Mouse (Mus musculus) heart, embryonic 16.5 days (tissue): ENCODE results near the gene Mfsd12. TPM values are rescaled to one million over a fixed set of nuclear protein-coding genes. Genes with fewer than 3 reads are reported as not detected.
A peak's percentile ranks its signal among the peaks of the same experiment; 100 is the strongest.

Experiments used
- ATAC-seq: fragments of 200-750 bp; cut with Nextera tagmentation; replicated peaks from 2 replicates; pipeline ENCODE4 v1.8.0; 2017; ENCODE audit warnings: moderate number of reproducible peaks; ENCODE audit not compliant: insufficient read depth, low FRiP score; ENCODE audit errors: extremely low read depth
- H3K27ac ChIP-seq: fragments of 300-500 bp; sonication (generic); 2 replicates; pipeline ENCODE4 v1.5.1; 2014; ENCODE audit warnings: mild to moderate bottlenecking, low read length, control low read depth, moderate library complexity
- H3K27me3 ChIP-seq: fragments of 300-500 bp; sonication (generic); 2 replicates; pipeline ENCODE4 v1.6.1; 2014; ENCODE audit warnings: low read length, mixed read lengths; ENCODE audit not compliant: control insufficient read depth, insufficient read depth
- H3K36me3 ChIP-seq: fragments of 300-500 bp; sonication (generic); 2 replicates; pipeline ENCODE4 v1.6.1; 2014; ENCODE audit not compliant: control insufficient read depth, insufficient read depth
- H3K4me1 ChIP-seq: fragments of 300-500 bp; sonication (generic); 2 replicates; pipeline ENCODE4 v1.6.1; 2014; ENCODE audit warnings: low read length, mixed read lengths; ENCODE audit not compliant: control insufficient read depth, insufficient read depth
- H3K4me2 ChIP-seq: fragments of 300-500 bp; sonication (generic); 2 replicates; pipeline ENCODE4 v1.6.1; 2014; ENCODE audit warnings: low read depth, mild to moderate bottlenecking, control low read depth, low read length
- H3K4me3 ChIP-seq: fragments of 300-500 bp; sonication (generic); 2 replicates; pipeline ENCODE4 v1.5.1; 2014; ENCODE audit warnings: mild to moderate bottlenecking, control low read depth, low read length
- H3K9ac ChIP-seq: fragments of 300-500 bp; sonication (generic); 2 replicates; pipeline ENCODE4 v1.6.1; 2014; ENCODE audit warnings: low read length, control low read depth
- H3K9me3 ChIP-seq: fragments of 300-500 bp; sonication (generic); replicated peaks from 2 replicates; pipeline ENCODE4 v1.6.1; 2016; ENCODE audit warnings: low read length; ENCODE audit not compliant: control insufficient read depth
- WGBS: fragments of 180-500 bp; shearing (Covaris S2); extraction: QIAGEN DNeasy Blood & Tissue Kit; methylation state at CpG from one replicate; pipeline ENCODE4 v1.1.7; 2014; 5-methylcytosine and 5-hydroxymethylcytosine counted together
- polyA plus RNA-seq: library from polyadenylated mRNA; unstranded; fragments of >200 nt; fragmentation: Nextera tagmentation; extraction: Ambion mirVana; gene quantifications from 2 replicates; pipeline ENCODE4 v1.2.1, GENCODE M21; 2015

The Mfsd12 gene
- 16.5 and 17.6 TPM in 2 replicates for polyA plus RNA-seq

GRCm38 (mm10) chr10:81356991-81357844 lies at the start of gene Mfsd12:
Gene Mfsd12, plus strand, starts transcription at chr10:81357491.
- Histone ChIP-seq H3K4me1 (peaks cover 22% of the 10 kb centered on the region), H3K4me3 (peak within 1 kb of the TSS; percentile 63), H3K27ac (peak within 1 kb of the TSS; percentile 52)

GRCm38 (mm10) chr10:81309571-81309970 lies 47.7 kb upstream of the Mfsd12 start:
- Histone ChIP-seq H3K9me3 (no peaks in the 10 kb centered on the region), H3K9ac (no peak overlapping the region), H3K4me2 (no peak overlapping the region), H3K4me3 (no peak overlapping the region), H3K27ac (no peak overlapping the region), H3K4me1 (peaks cover 1% of the 10 kb centered on the region; the same call in 1 of the 2 replicates), H3K27me3 (no peaks in the 10 kb centered on the region), H3K36me3 (peaks cover 51% of the 10 kb centered on the region)
- 83% methylated on average over 5 of the region's 5 CpGs for WGBS
- no peak for ATAC-seq

More at GRCm38 (mm10) chr10:81356991-81357844, at the start of gene Mfsd12:
- no peaks in the 10 kb centered on the region for H3K27me3 ChIP-seq
- ATAC-seq, result peak; percentile 87
- H3K4me2 ChIP-seq, result peak within 1 kb of the TSS; percentile 83
- H3K9ac ChIP-seq, result peak within 1 kb of the TSS; percentile 79
- 2% methylated on average over 79 of the region's 79 CpGs for WGBS
- H3K9me3 ChIP-seq, result no peaks in the 10 kb centered on the region
- peaks cover 12% of the 10 kb centered on the region; the same call in 1 of the 2 replicates for H3K36me3 ChIP-seq

- 96% methylated on average over 13 of the region's 13 CpGs for WGBS
- peaks cover 43% of the 10 kb centered on the region for H3K36me3 ChIP-seq
Measured at GRCm38 (mm10) chr10:81313581-81313980, 43.7 kb upstream of the Mfsd12 start.

GRCm38 (mm10) chr10:81314201-81314600 lies 43.1 kb upstream of the Mfsd12 start:
- Histone ChIP-seq H3K4me3 (no peak overlapping the region), H3K36me3 (peaks cover 39% of the 10 kb centered on the region), H3K9me3 (no peaks in the 10 kb centered on the region), H3K27me3 (no peaks in the 10 kb centered on the region), H3K9ac (no peak overlapping the region), H3K4me2 (no peak overlapping the region), H3K27ac (no peak overlapping the region), H3K4me1 (peaks cover 6% of the 10 kb centered on the region)
- no peak for ATAC-seq
- 78% methylated on average over 7 of the region's 7 CpGs for WGBS

More at GRCm38 (mm10) chr10:81313581-81313980, 43.7 kb upstream of the Mfsd12 start:
- H3K9ac ChIP-seq, result no peak overlapping the region
- H3K9me3 ChIP-seq, result no peaks in the 10 kb centered on the region
- no peak overlapping the region for H3K4me2 ChIP-seq
- no peak overlapping the region for H3K4me3 ChIP-seq
- H3K4me1 ChIP-seq, result peaks cover 6% of the 10 kb centered on the region
- ATAC-seq, result no peak
- H3K27me3 ChIP-seq, result no peaks in the 10 kb centered on the region
- H3K27ac ChIP-seq, result no peak overlapping the region

- no peak for ATAC-seq
- Histone ChIP-seq H3K9ac (no peak overlapping the region), H3K27ac (no peak overlapping the region), H3K4me3 (no peak overlapping the region), H3K27me3 (no peaks in the 10 kb centered on the region), H3K4me1 (peaks cover 14% of the 10 kb centered on the region), H3K4me2 (no peak overlapping the region), H3K36me3 (peaks cover 35% of the 10 kb centered on the region), H3K9me3 (no peaks in the 10 kb centered on the region)
- WGBS, result 88% methylated on average over 16 of the region's 16 CpGs
Measured at GRCm38 (mm10) chr10:81315587-81315986, 41.7 kb upstream of the Mfsd12 start.

- Histone ChIP-seq H3K27me3 (no peaks in the 10 kb centered on the region), H3K9ac (peak overlapping the region; percentile 55), H3K36me3 (peaks cover 26% of the 10 kb centered on the region), H3K4me3 (no peak overlapping the region; the same call in 1 of the 2 replicates), H3K4me1 (peaks cover 14% of the 10 kb centered on the region), H3K4me2 (peak overlapping the region; percentile 60), H3K9me3 (no peaks in the 10 kb centered on the region), H3K27ac (no peak overlapping the region)
- 48% methylated on average over 15 of the region's 16 CpGs for WGBS
- no peak for ATAC-seq
Measured at GRCm38 (mm10) chr10:81316338-81317060, 40.8 kb upstream of the Mfsd12 start.

- Histone ChIP-seq H3K4me2 (peak overlapping the region; percentile 60), H3K36me3 (peaks cover 26% of the 10 kb centered on the region), H3K4me3 (peak overlapping the region; percentile 25), H3K9ac (peak overlapping the region; percentile 55), H3K27ac (no peak overlapping the region), H3K9me3 (no peaks in the 10 kb centered on the region), H3K27me3 (no peaks in the 10 kb centered on the region), H3K4me1 (peaks cover 22% of the 10 kb centered on the region)
- 22% methylated on average over 20 of the region's 20 CpGs for WGBS
- no peak for ATAC-seq
Measured at GRCm38 (mm10) chr10:81317273-81317672, 40.0 kb upstream of the Mfsd12 start.

GRCm38 (mm10) chr10:81318589-81319329 lies 38.5 kb upstream of the Mfsd12 start:
- Histone ChIP-seq H3K4me3 (no peak overlapping the region), H3K36me3 (peaks cover 31% of the 10 kb centered on the region), H3K9me3 (no peaks in the 10 kb centered on the region), H3K9ac (peak overlapping the region; percentile 76; the same call in 1 of the 2 replicates), H3K27ac (no peak overlapping the region), H3K27me3 (no peaks in the 10 kb centered on the region), H3K4me2 (no peak overlapping the region), H3K4me1 (peaks cover 24% of the 10 kb centered on the region)
- ATAC-seq, result no peak
- 83% methylated on average over 13 of the region's 13 CpGs for WGBS
